Mouse (Mus musculus) MEL (cell line): ENCODE results near the gene Lancl3.

Source experiments
- CTCF ChIP-seq, 3 experiments: IDR thresholded peaks in 2 of 3; conservative IDR thresholded peaks in 1 of 3; 2 replicates each; pipeline ENCODE4 v1.5.1; 2011 to 2012; ENCODE audit warnings: low read length in 3 of 3, low read depth in 2 of 3, mild to moderate bottlenecking in 2 of 3, improper control_type of control experiment in 1 of 3, inconsistent platforms in 1 of 3, mixed read lengths in 1 of 3, moderate library complexity in 1 of 3; ENCODE audit not compliant: control insufficient read depth in 1 of 3, insufficient read depth in 1 of 3, poor library complexity in 1 of 3, severe bottlenecking in 1 of 3
- EP300 ChIP-seq, 2 experiments: IDR thresholded peaks; 2 replicates each; pipeline ENCODE4 v1.6.1; 2011; ENCODE audit warnings: improper control_type of control experiment in 2 of 2, low read length in 2 of 2, low read depth in 1 of 2, mild to moderate bottlenecking in 1 of 2
- JUND ChIP-seq: IDR thresholded peaks from 2 replicates; pipeline ENCODE4 v1.6.1; 2011; ENCODE audit warnings: low read depth, mild to moderate bottlenecking, improper control_type of control experiment, low read length
- MAX ChIP-seq: IDR thresholded peaks from 2 replicates; pipeline ENCODE4 v1.6.1; 2011; ENCODE audit warnings: low read length, improper control_type of control experiment
- MEF2A ChIP-seq: IDR thresholded peaks from 2 replicates; pipeline ENCODE4 v1.6.1; 2014; ENCODE audit warnings: low read depth, mild to moderate bottlenecking, inconsistent platforms, low read length, improper control_type of control experiment; ENCODE audit not compliant: poor library complexity, insufficient replicate concordance, severe bottlenecking; ENCODE audit errors: extremely low read depth
- ZC3H11A ChIP-seq: IDR thresholded peaks from 2 replicates; pipeline ENCODE4 v1.6.1; 2012; ENCODE audit warnings: low read depth, mild to moderate bottlenecking, inconsistent platforms, low read length, improper control_type of control experiment
- ZNF384 ChIP-seq: IDR thresholded peaks from 2 replicates; pipeline ENCODE4 v1.6.1; 2012; ENCODE audit warnings: low read depth, mild to moderate bottlenecking, inconsistent platforms, low read length, improper control_type of control experiment

GRCm38 (mm10) chrX:9243381-9243864, 43.7 kb downstream of the Lancl3 start:
- TF ChIP-seq JUND = no peak
- no peak for TF ChIP-seq CTCF (IDR thresholded peaks at IDR 0.05 in 2 of 3, conservative IDR thresholded peaks at IDR 0.05 in 1 of 3; ENCODE audit: control insufficient read depth in 1 of 3, insufficient read depth in 1 of 3, low read depth in 2 of 3, low read length in 3 of 3, poor library complexity in 1 of 3, severe bottlenecking in 1 of 3)
- TF ChIP-seq MEF2A = no peak
- TF ChIP-seq EP300 (IDR thresholded peaks at IDR 0.05; ENCODE audit: low read depth in 1 of 2, low read length in 2 of 2) = peak; percentile 55 to 56; a peak in 2 of 4 replicates
- no peak for TF ChIP-seq MAX
- TF ChIP-seq ZC3H11A = no peak
- TF ChIP-seq ZNF384 = no peak
